Mouse (Mus musculus) liver, embryonic 14.5 days (tissue): ENCODE data around the gene Skap2.
A peak's percentile ranks its signal among the peaks of the same experiment; 100 is the strongest.

Source experiments
- CTCF ChIP-seq: IDR thresholded peaks from 2 replicates; pipeline ENCODE4 v1.5.1; 2016; ENCODE audit warnings: antibody characterized with exemption, low read depth, control low read depth
- EP300 ChIP-seq: IDR thresholded peaks from 2 replicates; pipeline ENCODE4 v1.6.1; 2016; ENCODE audit warnings: antibody characterized with exemption, low read depth

- TF ChIP-seq EP300 (no peak), CTCF (peak; percentile 44)
Observed at GRCm38 (mm10) chr6:51838177-51838576, 174.2 kb downstream of the Skap2 start.
